Mouse (Mus musculus) gastrocnemius, postnatal 4 days (tissue): ENCODE results near the gene Rapgef4. TPM values are rescaled to one million over a fixed set of nuclear protein-coding genes. Genes with fewer than 3 reads are reported as not detected.
A peak's percentile ranks its signal among the peaks of the same experiment; 100 is the strongest.

ENCODE experiments used
- DNase-seq, 2 experiments: peaks; one replicate each; pipeline ENCODE4 v3.0.0; 2021 to 2022; ENCODE audit warnings: low spot score in 2 of 2, mixed read lengths in 2 of 2
- total RNA-seq, 2 experiments: library from RNA; stranded (reverse); gene quantifications; 2 replicates each; pipeline ENCODE4 v1.2.3; 2021

Gene Rapgef4
- total RNA-seq, 2 experiments from 2014 or later = 5.8 to 6.1 TPM

DNA sequence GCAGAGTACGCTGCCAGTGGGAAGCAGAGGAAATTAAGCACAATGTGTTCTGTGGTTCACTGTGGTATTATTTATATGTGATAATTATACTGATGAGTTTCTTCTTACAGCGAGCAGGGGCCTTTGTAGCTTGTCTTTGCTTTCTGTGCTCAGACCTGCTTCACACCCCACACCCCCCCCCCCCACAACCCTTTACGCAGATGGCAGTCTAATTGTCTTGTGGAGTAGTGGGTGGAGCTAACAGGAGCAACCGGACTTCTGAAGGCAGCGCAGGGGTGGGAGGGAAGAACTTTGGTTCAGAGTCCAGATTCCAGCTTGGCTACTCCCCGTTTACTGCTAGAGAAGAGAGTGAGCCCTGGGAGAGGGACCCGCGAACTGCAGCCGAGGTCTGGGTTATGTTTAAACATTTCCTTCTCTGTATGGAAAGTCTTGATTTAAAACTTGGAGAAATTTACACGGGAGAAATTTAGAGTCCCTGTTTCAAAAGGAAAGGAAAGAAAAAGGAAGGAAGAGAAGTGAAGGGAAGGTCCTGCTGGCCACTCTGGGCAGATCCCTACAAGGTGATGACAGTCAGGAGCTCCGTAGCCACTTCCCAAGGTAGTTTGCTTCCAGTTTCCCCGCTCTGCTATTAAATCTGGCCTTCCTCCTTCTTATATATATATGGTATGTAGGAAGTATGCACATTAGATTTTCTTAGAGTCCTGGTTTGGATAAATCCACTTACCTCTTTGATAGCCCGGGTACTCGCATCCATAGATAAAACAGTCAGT, 274.0 kb downstream of the Rapgef4 start:
- no peak for DNase-seq

DNA sequence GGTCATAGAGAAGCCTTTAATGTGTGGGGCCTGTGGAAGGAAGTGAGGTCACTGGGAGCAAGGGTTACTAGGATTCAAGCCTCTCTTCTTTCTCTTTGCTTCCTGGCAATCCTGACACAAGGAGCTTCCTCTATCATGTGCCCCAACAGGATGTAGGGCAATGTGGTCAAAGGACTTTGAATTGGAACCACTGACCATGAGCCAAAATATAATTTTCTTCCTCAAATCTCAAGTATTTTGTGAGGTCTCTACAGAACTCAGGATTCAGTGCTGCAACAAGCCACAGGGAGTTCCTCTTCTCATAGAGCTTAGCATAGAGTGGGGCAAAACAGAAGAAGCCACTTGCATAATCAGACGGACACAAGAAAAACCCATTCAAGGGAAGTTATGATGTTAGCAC, 279.7 kb downstream of the Rapgef4 start:
- DNase-seq = no peak

DNA sequence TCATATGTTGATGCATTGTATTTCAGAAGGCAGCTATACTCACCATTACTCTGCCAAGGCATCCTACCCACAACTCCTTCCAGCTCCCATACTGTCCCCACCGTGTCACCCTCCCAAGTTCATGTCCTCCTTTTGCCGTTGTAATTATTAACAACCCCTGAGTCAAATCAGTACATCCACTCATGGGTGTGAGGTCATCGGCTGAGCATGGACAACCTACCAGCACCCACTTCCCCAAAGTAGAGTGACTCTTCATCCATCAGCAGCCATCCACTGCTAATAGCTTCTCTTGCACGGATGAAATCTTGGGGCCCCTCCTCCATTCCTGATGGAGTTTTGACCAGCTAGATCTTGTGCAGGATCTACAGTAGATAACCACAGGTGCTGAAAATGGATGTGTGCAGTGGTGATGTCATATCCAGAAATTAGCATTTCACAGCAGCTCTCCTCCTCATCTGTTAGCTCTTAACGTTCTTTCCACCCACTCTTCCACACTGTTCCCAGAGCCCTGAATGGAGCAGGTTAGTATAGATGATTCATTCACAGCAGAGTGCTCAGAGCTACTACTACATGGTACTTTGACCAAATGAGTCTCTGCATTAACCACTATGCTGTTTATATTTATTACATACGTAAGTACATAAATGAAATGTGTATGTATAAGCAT, 281.9 kb downstream of the Rapgef4 start:
- DNase-seq = no peak

DNA sequence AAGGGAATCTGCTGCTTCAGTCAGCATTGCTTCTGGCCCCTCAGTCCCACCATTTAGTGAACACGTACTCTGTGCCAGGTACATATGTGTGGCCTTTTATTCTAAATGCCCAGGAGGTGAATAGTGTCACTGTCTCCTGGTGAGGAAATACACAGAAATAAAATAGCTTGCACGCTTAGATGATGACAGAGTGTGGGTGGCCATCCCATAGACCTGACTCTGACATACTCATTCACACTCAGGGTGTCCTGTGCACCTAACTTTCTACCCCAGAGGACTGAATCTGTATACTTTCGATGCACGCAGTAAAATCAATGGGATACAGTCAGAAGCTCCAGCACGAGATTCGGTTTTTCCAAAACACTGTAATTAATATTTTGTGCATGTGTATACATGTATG, 286.4 kb downstream of the Rapgef4 start:
- DNase-seq = no peak

DNA sequence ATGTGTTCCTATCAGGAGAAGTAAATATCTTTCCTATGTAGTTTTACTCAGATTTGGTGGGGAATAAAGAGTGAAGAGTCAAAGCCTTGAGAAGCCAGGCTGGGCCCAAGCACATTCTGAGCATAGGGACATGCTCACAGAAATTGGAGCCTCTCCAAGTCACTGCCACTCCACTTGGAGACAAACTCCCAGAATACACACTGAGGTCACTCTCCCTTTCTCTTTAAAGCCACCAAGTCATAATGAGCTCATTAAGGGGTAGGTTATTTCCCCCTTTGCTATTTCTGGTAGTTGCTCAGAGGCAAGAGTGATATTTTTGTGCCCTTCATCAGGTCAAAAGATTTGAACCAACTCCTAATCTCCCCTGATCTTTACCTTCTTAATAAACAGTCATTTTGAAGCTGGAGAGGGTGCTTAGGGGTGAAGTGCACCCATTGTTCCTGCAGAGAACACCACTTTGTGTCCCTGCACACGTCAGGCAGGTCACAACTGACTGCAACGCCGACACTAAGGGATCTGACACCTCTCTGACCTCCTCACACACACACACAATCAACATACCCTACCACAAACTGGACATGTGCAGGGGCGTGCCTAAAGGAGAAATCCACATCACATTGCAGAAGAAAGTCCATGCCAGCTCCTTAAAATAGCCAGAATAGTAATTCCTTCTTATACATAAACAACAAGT, 288.8 kb downstream of the Rapgef4 start:
- DNase-seq = no peak

DNA sequence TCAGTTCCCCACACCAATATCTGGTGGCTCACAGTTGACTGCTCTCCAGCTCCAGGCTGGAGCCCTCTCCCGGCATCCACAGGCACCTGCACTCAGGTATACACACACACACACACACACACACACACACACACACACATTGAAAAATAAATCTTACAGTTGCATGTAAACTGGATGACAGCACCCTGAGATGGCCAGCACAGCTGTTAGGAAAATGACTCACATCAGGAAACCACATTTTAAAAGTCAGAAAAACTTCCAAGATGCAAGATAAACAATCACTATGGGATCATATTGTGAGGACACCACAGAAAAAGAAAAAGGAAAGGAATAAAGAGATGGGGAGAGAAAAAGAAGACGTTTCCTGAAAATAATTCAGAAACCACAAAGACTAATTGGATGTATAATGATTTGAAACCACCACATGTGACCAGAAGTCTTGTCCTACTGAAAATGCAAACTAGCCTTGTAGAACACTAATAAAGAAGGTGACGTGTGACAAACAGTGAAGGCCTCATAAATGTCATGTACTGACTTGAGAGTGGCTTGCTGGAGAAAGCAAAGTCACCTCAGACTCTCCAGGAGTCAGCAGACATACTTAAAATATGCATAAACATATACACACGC, 297.3 kb downstream of the Rapgef4 start:
- no peak for DNase-seq

DNA sequence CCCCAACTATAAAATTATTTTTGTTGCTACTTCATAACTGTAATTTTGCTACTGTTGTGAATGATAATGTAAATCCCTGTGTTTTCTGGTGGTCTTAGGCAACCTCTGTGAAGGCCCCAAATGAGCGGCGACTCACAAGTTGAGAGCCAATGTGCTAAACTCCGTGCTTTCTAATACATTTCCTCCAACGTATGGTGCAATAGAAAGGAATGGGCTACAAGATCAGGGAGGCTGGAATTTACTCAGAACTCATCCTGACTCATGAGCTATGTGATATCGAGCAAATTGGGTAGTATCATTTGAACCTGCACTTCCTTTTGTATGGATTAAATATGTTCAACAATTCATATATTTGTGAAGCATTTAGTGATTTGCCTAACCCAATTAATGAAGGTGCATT, 299.5 kb downstream of the Rapgef4 start:
- DNase-seq = no peak

DNA sequence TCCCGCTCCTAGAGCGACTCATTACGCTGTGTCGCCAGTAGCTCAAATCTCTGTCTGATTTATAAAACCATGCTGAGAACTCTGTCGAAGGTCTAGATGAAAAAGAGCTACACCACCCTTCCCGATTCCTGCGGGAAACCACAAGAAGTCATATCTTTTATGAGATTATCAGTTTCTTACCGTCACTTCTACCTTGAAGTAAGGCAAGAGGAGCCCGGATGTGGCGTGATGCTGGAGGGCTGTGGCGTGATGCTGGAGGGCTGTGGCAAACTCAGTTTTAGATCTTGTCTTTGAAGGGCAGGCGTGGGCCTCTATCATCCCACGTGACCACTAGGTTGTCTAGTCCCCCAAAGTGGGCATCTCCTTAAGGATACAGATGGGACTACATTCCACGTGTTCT, 300.9 kb downstream of the Rapgef4 start:
- no peak for DNase-seq

DNA sequence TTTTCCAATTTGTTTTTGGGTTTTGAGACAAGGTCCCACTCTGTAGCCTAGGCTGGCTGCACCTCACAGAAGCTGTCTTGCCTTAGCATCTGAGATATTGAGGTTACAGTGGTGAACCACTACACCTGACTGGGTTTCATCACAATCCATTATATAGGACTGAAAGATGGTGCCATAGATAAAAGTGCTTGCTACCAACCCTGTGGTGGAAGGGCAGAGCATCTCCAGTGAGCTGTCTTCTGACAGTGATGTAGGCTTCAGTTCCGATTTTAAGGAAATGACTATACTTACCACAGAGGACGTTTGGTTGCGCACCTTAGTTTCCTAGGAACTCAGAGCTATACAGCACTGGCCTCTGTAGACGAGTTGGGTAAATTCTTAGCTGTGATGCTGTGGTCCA, 301.7 kb downstream of the Rapgef4 start:
- DNase-seq = no peak

DNA sequence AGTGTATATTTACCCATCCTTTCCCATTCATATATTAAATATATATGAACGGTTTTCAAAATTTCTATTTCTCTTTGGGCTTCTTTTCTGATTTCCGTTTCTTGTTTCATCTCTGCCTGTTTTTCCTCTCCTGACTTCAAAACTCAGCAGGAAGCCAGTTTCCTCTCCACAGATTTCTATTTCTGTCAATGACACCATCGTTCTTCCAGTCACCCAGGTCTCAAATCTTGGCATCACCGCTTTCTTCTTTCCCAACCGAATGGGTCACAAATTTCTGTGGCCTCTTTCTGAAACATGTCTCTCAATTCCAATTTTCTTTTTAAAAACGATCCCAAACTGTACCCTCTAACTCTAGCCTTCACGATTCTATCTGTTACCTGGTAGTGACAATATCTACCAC, 303.6 kb downstream of the Rapgef4 start:
- no peak for DNase-seq

DNA sequence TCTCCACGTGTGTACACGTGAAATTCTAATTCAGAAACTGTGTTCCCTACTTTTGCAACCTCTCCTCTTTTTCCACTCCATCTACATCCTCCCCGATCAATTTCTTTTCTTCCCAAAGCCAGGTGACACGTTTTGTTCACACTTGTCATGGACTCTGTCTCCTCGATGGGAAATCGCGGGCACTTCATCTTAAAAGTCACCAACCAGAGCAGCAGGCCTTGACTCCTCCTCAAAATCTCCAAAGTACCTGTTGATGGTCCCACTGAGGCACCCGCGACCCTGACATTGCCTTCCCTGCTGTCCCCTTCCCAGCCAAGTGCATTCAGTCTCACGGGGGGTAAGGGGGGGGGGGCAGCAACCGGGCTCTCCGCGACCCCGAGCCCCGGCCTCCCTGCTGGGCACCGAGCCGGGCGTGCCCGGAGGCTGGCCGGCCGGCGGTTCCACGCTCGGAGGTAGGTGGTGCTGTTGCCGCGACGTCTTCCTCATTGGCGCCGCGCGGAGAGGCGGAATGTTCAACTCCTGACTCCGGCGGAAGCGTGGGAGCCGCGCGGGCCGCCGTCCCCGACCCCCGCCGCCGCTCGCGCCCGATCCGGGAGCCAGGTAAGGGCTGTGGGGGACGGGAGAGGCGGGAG, 304.3 kb downstream of the Rapgef4 start, which contains the start of gene Map3k20:
Gene Map3k20, plus strand, starts transcription at position 382 of the 632 bp plus-strand sequence.
- peak; percentile 51 to 71 for DNase-seq

DNA sequence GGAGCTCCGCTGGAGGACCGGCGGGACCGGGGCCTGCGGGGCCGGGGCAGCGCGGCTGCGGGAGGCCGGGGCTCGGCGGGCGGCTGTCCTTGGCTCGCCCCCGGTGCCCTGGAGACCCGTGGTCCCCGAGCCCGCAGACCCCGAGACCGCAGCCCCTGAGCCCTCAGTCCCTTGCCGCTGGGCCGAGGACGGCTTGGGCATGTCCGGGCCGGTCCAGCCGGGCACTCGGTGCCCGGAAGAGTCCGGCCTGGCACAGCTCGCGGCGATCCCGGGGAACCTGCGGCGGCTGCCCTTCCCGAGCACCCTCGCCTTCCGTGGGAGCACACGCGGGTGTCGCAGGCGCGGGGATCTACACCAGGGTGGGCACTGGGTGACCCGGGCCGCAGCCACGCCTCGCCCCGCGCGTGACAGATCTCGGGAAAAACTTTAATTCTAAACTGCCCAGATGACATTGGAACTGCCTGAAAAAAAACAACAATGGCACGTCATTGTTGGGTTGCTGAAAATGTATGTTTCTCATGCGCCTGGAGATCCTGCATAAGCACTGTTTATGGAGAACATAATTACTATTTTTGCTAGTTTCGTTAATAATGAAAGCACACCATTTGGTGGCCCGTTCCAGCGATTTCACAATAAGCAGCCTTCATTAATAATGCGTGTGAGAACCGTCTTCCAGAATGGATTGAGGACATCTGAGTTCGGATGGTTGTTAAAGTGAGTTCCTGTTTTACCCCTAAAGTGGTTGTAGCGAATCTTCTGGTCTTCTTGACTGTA, 305.0 kb downstream of the Rapgef4 start:
- peak; percentile 23 to 47 for DNase-seq

DNA sequence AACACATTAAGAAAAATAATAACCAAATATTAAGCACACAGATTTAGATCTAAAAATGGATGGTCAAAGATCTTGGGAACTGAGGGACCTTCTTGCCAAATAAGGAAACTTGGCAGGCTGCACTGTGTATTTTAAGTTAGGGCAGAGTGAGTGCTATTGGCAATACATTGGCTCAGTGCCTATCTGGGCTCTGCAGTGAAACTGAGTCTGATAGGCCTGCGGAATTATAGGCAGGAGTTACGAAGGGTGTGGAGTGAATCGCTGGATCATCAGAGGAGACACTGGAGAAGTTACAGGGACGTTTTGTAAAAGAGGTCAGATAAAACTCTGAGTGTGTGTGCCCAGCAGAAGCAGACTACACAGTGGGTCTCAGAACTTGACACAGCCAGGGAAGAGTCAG, 306.1 kb downstream of the Rapgef4 start:
- DNase-seq = no peak

DNA sequence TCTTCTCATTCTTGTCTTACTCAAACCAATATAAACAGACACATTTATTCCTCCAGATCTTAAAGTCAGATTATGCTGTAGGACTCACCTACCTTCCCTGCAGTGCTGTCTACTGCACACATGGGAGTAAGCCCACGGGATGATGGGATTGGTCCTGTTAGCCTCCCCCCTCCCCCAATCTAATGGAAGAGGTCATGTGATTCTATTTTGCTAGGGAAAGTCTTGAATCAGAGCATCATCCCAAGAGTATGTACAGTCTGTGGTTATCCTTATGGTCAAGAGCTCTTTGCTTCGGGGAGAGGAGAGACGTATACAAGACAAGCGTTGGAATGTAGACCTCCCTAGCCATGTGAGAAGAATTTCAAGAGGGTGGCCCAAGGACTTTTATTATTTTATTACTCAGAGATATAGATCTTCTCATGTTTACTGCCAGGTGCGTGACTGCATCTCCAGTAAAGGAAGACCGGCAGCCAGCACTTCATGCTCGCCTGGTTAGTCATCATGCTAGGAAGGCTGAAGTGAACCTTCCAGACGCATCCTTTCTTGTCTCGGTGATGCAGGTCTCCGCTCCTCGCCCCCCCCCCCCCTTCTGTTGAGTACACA, 308.0 kb downstream of the Rapgef4 start:
- DNase-seq = no peak

DNA sequence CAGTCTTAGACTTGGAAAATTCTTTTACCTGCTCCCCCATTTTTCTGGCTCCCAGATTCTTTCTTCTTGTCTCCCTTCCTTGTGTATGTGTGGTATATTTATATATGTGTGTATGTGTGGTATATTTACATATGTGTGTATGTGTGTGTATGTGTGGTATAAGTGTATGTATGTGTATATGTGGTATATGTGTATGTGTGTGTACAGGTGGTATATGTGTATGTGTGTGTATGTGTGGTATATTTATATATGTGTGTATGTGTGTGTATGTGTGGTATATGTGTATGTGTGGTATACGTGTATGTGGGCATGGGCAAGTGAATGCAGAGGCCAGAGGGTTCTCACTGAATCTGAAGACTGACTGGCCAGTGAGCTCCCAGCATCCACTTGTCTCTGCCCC, 310.1 kb downstream of the Rapgef4 start:
- no peak for DNase-seq

DNA sequence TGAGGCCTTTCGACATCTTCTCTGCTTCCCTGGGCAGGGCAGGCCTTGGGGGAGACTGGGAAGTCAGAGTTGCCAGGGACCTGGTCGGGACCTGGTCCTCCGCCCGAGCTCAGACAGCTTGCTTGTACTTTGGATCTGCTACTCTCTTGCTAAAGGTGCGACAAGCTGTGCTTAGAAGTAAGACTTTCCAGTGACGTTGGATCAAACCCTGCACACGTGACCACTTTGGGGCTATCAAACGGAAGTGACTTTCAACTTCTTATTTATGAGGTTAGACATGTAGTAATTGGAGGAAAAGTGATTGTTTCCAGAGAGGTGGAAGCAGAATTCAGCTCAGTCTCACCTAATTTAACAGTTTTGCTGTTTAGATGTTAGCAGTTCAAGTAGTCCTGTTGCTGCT, 311.5 kb downstream of the Rapgef4 start:
- DNase-seq = no peak

DNA sequence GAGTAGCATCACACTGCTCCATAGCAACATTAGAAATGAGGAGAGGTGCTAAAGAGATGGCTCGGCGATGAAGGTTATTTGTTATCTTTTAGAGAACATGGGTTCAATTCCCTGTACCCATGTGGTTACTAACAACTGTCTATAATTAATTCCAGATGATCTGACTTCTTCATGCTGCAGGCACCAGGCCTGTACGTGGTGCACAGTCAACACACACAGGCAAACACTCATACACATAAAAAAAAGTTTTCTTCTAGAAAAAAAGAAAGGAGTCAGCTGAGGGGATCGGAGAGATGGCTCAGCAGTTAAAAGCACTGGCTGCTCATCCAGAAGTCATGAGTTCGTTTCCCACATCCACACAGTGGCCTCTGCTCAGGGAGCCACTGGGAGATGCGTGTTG, 314.0 kb downstream of the Rapgef4 start:
- no peak for DNase-seq

DNA sequence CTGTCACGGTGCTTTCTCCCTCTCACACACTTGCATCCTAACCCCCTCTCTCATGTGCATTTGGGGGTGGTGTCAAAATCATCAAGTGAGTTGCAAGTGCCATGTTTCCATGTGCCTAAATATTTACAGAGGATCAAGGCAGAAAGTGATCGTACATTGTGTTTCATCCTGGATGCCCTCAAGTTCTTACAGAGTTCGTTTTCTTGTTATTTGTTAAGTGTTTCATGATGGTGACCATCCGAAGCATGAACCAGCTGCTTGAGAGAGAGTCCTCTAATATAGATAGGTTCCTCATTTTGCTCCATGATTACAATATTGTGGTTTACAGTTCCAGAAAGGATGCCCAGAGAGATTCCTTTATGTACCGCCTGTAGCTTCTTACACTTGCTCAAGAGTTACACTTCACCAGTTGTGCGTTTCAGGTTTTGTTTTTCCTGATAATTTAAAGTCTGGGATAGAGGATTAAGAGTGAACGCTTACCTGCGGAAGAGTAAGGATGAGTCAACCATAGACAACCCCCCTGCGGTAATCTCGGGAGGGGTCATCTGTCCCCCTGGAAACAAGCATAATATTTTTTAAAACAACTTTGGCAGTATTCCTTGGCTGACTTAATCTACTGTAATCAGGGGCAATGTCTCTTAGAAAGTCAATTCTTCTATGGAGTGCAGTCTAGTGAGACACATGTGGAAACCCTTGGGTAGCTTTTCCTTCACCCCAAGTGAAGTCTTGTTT, 316.1 kb downstream of the Rapgef4 start:
- DNase-seq = no peak

DNA sequence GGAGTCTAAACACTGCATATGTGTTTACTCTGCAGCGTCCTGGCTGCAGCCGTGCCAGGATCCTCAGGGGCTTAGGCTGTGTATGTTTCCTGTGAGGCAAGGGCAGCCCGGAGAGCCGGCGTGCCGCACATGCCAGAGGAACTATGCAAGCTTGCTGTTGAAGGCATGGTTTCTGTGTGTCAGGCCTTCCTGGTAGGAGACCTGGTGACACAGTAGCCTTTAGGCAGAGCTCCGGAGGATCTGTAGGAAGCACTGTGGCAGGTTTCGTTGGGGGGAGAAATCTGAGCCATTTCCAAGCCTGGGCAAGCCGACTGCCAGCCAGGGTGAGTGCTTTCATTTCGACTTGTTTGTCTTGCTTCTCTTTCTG, 316.7 kb downstream of the Rapgef4 start:
- peak in 1 of 2 experiments; percentile 43 for DNase-seq
